20 mouse cellular contexts compared by ENCODE assay signal in the genomic region with DNA sequence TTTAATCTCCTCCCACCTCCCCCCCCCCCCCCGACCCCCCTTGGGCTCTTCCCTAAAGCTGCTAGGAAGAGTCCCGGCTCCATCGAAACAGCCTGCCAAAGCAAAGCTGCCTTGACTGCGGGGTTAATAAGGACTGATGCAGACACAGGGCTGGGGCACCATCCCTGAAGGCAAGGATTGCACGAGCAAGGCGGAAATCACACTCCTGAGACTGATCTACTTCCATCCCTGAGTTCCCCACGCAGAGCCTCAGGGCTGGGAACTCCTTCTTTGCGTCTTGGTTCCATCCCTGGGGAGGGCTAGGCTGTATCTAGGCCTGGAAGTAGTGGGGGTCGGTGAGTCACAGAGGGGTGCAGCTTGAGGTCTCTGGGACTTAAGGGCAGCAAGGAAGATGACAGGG. TPM values are rescaled to one million over a fixed set of nuclear protein-coding genes. Genes with fewer than 3 reads are reported as not detected.
DNase-seq lines count a peak whose midpoint lies in the region; ATAC-seq lines count a peak whose summit lies in the region.
"Had no signal": no experiment of that assay in that cellular context is flagged by ENCODE, and none has a peak within 500 bp of the region (broad histone marks: within the 10 kb centered on the region; RNA-seq: fewer than 3 reads in every experiment).

No protein-coding gene starts in this region.

- WGBS in hindbrain, embryonic 14.5 days: 1% methylated on average over 8 of the region's 9 CpGs
- 5% methylated on average over 9 of the region's 9 CpGs for WGBS in midbrain, embryonic 13.5 days
- 1% methylated on average over 9 of the region's 9 CpGs for WGBS in forebrain, embryonic 13.5 days

- peak overlapping the region; percentile 45; the same call in 1 of the 2 replicates for H3K27ac ChIP-seq in hindbrain, embryonic 14.5 days
- peak overlapping the region; percentile 90 for H3K27ac ChIP-seq in midbrain, embryonic 13.5 days
- no peak overlapping the region for H3K27ac ChIP-seq in forebrain, embryonic 13.5 days
- H3K27ac ChIP-seq: embryonic facial prominence, embryonic 15.5 days; forebrain, embryonic 10.5 days; lung, embryonic 15.5 days; macrophage; neural tube, embryonic 13.5 days had no signal

- peak overlapping the region; percentile 34 for H3K4me2 ChIP-seq in hindbrain, embryonic 14.5 days (replicated peaks)
- peak overlapping the region; percentile 64 for H3K4me2 ChIP-seq in midbrain, embryonic 13.5 days (replicated peaks)
- H3K4me2 ChIP-seq in forebrain, embryonic 13.5 days: no peak overlapping the region
- H3K4me2 ChIP-seq: embryonic facial prominence, embryonic 15.5 days; liver, embryonic 11.5 days; lung, embryonic 15.5 days; neural tube, embryonic 13.5 days had no signal

- ATAC-seq in hindbrain, embryonic 14.5 days (ENCODE audit: low FRiP score): no peak
- ATAC-seq in midbrain, embryonic 13.5 days: no peak
- no peak for ATAC-seq in forebrain, embryonic 13.5 days

- peak; percentile 33 to 41 for DNase-seq in cerebellum, postnatal 14 days
- DNase-seq in cerebellum, adult 9-10 months: no peak
- DNase-seq in embryo, embryonic 11 days: peak; percentile 27
- no peak for DNase-seq in hindbrain, embryonic 14.5 days (ENCODE audit: low spot score)
- no peak for DNase-seq in c-Kit-positive CD71-positive TER-119-positive erythroid progenitor cells, embryonic 14.5 days (ENCODE audit: low spot score)
- DNase-seq in thymus, adult 18-20 months: no peak
- DNase-seq: adrenal gland, postnatal 10 days; gastrocnemius, postnatal 14 days; heart, postnatal 14 days; kidney, adult 9 months; right cerebral cortex, postnatal 4 days had no signal

- no peaks in the 10 kb centered on the region; the same call in 1 of the 2 replicates for H3K4me1 ChIP-seq in hindbrain, embryonic 14.5 days (replicated peaks; ENCODE audit: control insufficient read depth, insufficient read depth, low read length)
- peaks cover 70% of the 10 kb centered on the region for H3K4me1 ChIP-seq in midbrain, embryonic 13.5 days (replicated peaks)
- H3K4me1 ChIP-seq in forebrain, embryonic 13.5 days: peaks cover 8% of the 10 kb centered on the region; the same call in 1 of the 2 replicates
- H3K4me1 ChIP-seq: lung, embryonic 15.5 days had no signal

- H3K27me3 ChIP-seq in hindbrain, embryonic 14.5 days (ENCODE audit: control insufficient read depth, insufficient read depth, low read length): peaks cover 96% of the 10 kb centered on the region
- peaks cover 89% of the 10 kb centered on the region for H3K27me3 ChIP-seq in midbrain, embryonic 13.5 days
- H3K27me3 ChIP-seq in forebrain, embryonic 13.5 days: peaks cover 96% of the 10 kb centered on the region

- H3K4me3 ChIP-seq in hindbrain, embryonic 14.5 days (replicated peaks; ENCODE audit: low read length): no peak overlapping the region
- peak overlapping the region; percentile 30 for H3K4me3 ChIP-seq in midbrain, embryonic 13.5 days (replicated peaks)
- H3K4me3 ChIP-seq in forebrain, embryonic 13.5 days: no peak overlapping the region
- H3K4me3 ChIP-seq: forebrain, embryonic 10.5 days; lung, embryonic 15.5 days; neural tube, embryonic 13.5 days had no signal

- H3K9me3 ChIP-seq in hindbrain, embryonic 14.5 days (ENCODE audit: control insufficient read depth, low read length): no peaks in the 10 kb centered on the region
- H3K9me3 ChIP-seq in midbrain, embryonic 13.5 days: no peaks in the 10 kb centered on the region
- H3K9me3 ChIP-seq in forebrain, embryonic 13.5 days (replicated peaks): no peaks in the 10 kb centered on the region
- H3K9me3 ChIP-seq: embryonic facial prominence, embryonic 15.5 days; forebrain, embryonic 10.5 days; lung, embryonic 15.5 days; neural tube, embryonic 13.5 days had no signal

- no peaks in the 10 kb centered on the region for H3K36me3 ChIP-seq in hindbrain, embryonic 14.5 days (replicated peaks; ENCODE audit: control insufficient read depth, insufficient read depth)
- 0 out of 2 replicates have a peak, but pooled peaks cover 4% of the 10 kb centered on the region for H3K36me3 ChIP-seq in midbrain, embryonic 13.5 days
- no peaks in the 10 kb centered on the region for H3K36me3 ChIP-seq in forebrain, embryonic 13.5 days (ENCODE audit: poor library complexity, severe bottlenecking)
- H3K36me3 ChIP-seq: embryonic facial prominence, embryonic 15.5 days; forebrain, embryonic 10.5 days; lung, embryonic 15.5 days; neural tube, embryonic 13.5 days had no signal

- H3K9ac ChIP-seq in hindbrain, embryonic 14.5 days: no peak overlapping the region
- H3K9ac ChIP-seq in midbrain, embryonic 13.5 days (replicated peaks): peak overlapping the region; percentile 55
- no peak overlapping the region for H3K9ac ChIP-seq in forebrain, embryonic 13.5 days
- H3K9ac ChIP-seq: embryonic facial prominence, embryonic 15.5 days; lung, embryonic 15.5 days; neural tube, embryonic 13.5 days had no signal

RNA-seq across cellular contexts. Expression of gene En2, which starts 8.6 kb away (rescaled TPM):
- 0.07 and 0.98 TPM in 2 replicates for polyA plus RNA-seq in hindbrain, embryonic 14.5 days (2014; fragmentation: Nextera tagmentation; extraction: Ambion mirVana)
- 1.9 and 2.2 TPM in 2 replicates for polyA plus RNA-seq in midbrain, embryonic 13.5 days (2015; fragmentation: Nextera tagmentation; extraction: Ambion mirVana)
- 0.04 TPM in 1 of 2 replicates, not detected in the other for polyA plus RNA-seq in forebrain, embryonic 13.5 days (2015; fragmentation: Nextera tagmentation; extraction: Ambion mirVana)
- polyA plus RNA-seq: embryonic facial prominence, embryonic 15.5 days; forebrain, embryonic 10.5 days; intestine, embryonic 14.5 days; liver, embryonic 11.5 days; lung, embryonic 15.5 days; macrophage; neural tube, embryonic 13.5 days had no signal

Comparison
In these comparisons a context has a peak if more than half of its experiments do, and no peak if none do; other contexts are left out.
1. DNase-seq: peak in cerebellum, postnatal 14 days (2 of 2) and embryo, embryonic 11 days (single experiment); none in cerebellum, adult 9-10 months (single experiment), hindbrain, embryonic 14.5 days (single experiment), c-Kit-positive CD71-positive TER-119-positive erythroid progenitor cells, embryonic 14.5 days (single experiment) and thymus, adult 18-20 months (0 of 2).